Mouse (Mus musculus): ENCODE results near the gene Abhd5. TPM values are rescaled to one million over a fixed set of nuclear protein-coding genes. Genes with fewer than 3 reads are reported as not detected.

Gene Abhd5
- polyA plus RNA-seq, 1 experiment from 2014 or later, result 15.9 TPM

- Histone ChIP-seq H3K4me2 (no peak overlapping the region), H3K27me3 (ENCODE audit: control insufficient read depth, insufficient read depth, low read length) (no peaks in the 10 kb centered on the region), H3K4me1 (ENCODE audit: control insufficient read depth, insufficient read depth, low read length) (no peaks in the 10 kb centered on the region), H3K9me3 (replicated peaks; ENCODE audit: control insufficient read depth, low read length) (no peaks in the 10 kb centered on the region), H3K36me3 (ENCODE audit: control insufficient read depth, insufficient read depth, low read length) (no peaks in the 10 kb centered on the region), H3K9ac (ENCODE audit: low read depth, low read length) (no peak overlapping the region), H3K27ac (ENCODE audit: low read depth, low read length) (no peak overlapping the region), H3K4me3 (ENCODE audit: low read depth, low read length) (no peak overlapping the region)
- ATAC-seq (replicated peaks; ENCODE audit: insufficient number of reproducible peaks, low FRiP score, low TSS enrichment), result no peak
- WGBS (ENCODE audit: insufficient replicate concordance), result 63% methylated on average over 5 of the region's 5 CpGs
These were observed 11.4 kb upstream of the Abhd5 start for GRCm38 (mm10) chr9:122339972-122340371.

- Histone ChIP-seq H3K36me3 (ENCODE audit: control insufficient read depth, insufficient read depth, low read length) (no peaks in the 10 kb centered on the region), H3K27me3 (ENCODE audit: control insufficient read depth, insufficient read depth, low read length) (no peaks in the 10 kb centered on the region), H3K9ac (ENCODE audit: low read depth, low read length) (no peak overlapping the region), H3K4me1 (ENCODE audit: control insufficient read depth, insufficient read depth, low read length) (no peaks in the 10 kb centered on the region), H3K4me3 (ENCODE audit: low read depth, low read length) (no peak overlapping the region), H3K4me2 (no peak overlapping the region), H3K9me3 (replicated peaks; ENCODE audit: control insufficient read depth, low read length) (no peaks in the 10 kb centered on the region), H3K27ac (ENCODE audit: low read depth, low read length) (no peak overlapping the region)
- 78% methylated on average over 7 of the region's 7 CpGs for WGBS (ENCODE audit: insufficient replicate concordance)
- no peak for ATAC-seq (replicated peaks; ENCODE audit: insufficient number of reproducible peaks, low FRiP score, low TSS enrichment)
These were observed 8.0 kb upstream of the Abhd5 start for GRCm38 (mm10) chr9:122343399-122343798.

GRCm38 (mm10) chr9:122344560-122344959 is 6.8 kb upstream of the Abhd5 start:
- Histone ChIP-seq H3K4me3 (ENCODE audit: low read depth, low read length) (no peak overlapping the region), H3K9me3 (replicated peaks; ENCODE audit: control insufficient read depth, low read length) (no peaks in the 10 kb centered on the region), H3K9ac (ENCODE audit: low read depth, low read length) (no peak overlapping the region), H3K4me2 (no peak overlapping the region), H3K36me3 (ENCODE audit: control insufficient read depth, insufficient read depth, low read length) (no peaks in the 10 kb centered on the region), H3K27me3 (ENCODE audit: control insufficient read depth, insufficient read depth, low read length) (no peaks in the 10 kb centered on the region), H3K4me1 (ENCODE audit: control insufficient read depth, insufficient read depth, low read length) (no peaks in the 10 kb centered on the region), H3K27ac (ENCODE audit: low read depth, low read length) (no peak overlapping the region)
- ATAC-seq (replicated peaks; ENCODE audit: insufficient number of reproducible peaks, low FRiP score, low TSS enrichment), result no peak
- WGBS (ENCODE audit: insufficient replicate concordance), result 82% methylated on average over 8 of the region's 8 CpGs

- Histone ChIP-seq H3K4me1 (ENCODE audit: control insufficient read depth, insufficient read depth, low read length) (no peaks in the 10 kb centered on the region), H3K9ac (ENCODE audit: low read depth, low read length) (no peak overlapping the region), H3K4me2 (no peak overlapping the region), H3K4me3 (ENCODE audit: low read depth, low read length) (no peak overlapping the region), H3K9me3 (replicated peaks; ENCODE audit: control insufficient read depth, low read length) (no peaks in the 10 kb centered on the region), H3K27me3 (ENCODE audit: control insufficient read depth, insufficient read depth, low read length) (no peaks in the 10 kb centered on the region), H3K27ac (ENCODE audit: low read depth, low read length) (no peak overlapping the region), H3K36me3 (ENCODE audit: control insufficient read depth, insufficient read depth, low read length) (no peaks in the 10 kb centered on the region)
- WGBS (ENCODE audit: insufficient replicate concordance), result 83% methylated on average over 3 of the region's 3 CpGs
- no peak for ATAC-seq (replicated peaks; ENCODE audit: insufficient number of reproducible peaks, low FRiP score, low TSS enrichment)
These were observed 6.1 kb upstream of the Abhd5 start for GRCm38 (mm10) chr9:122345291-122345690.

- no peaks in the 10 kb centered on the region for H3K4me1 ChIP-seq (ENCODE audit: control insufficient read depth, insufficient read depth, low read length)
- 81% methylated on average over 5 of the region's 5 CpGs for WGBS (ENCODE audit: insufficient replicate concordance)
- ATAC-seq (replicated peaks; ENCODE audit: insufficient number of reproducible peaks, low FRiP score, low TSS enrichment), result no peak
- no peak overlapping the region for H3K4me2 ChIP-seq
- H3K9ac ChIP-seq (ENCODE audit: low read depth, low read length), result no peak overlapping the region
- H3K27me3 ChIP-seq (ENCODE audit: control insufficient read depth, insufficient read depth, low read length), result no peaks in the 10 kb centered on the region
- H3K4me3 ChIP-seq (ENCODE audit: low read depth, low read length), result no peak overlapping the region
- H3K36me3 ChIP-seq (ENCODE audit: control insufficient read depth, insufficient read depth, low read length), result no peaks in the 10 kb centered on the region
- H3K27ac ChIP-seq (ENCODE audit: low read depth, low read length), result no peak overlapping the region
- no peaks in the 10 kb centered on the region for H3K9me3 ChIP-seq (replicated peaks; ENCODE audit: control insufficient read depth, low read length)
These were observed 5.3 kb upstream of the Abhd5 start for GRCm38 (mm10) chr9:122346059-122346458.

- H3K9me3 ChIP-seq (replicated peaks; ENCODE audit: control insufficient read depth, low read length), result no peaks in the 10 kb centered on the region
- no peaks in the 10 kb centered on the region for H3K4me1 ChIP-seq (ENCODE audit: control insufficient read depth, insufficient read depth, low read length)
- no peak overlapping the region for H3K27ac ChIP-seq (ENCODE audit: low read depth, low read length)
- H3K4me2 ChIP-seq, result no peak overlapping the region
- no peaks in the 10 kb centered on the region for H3K27me3 ChIP-seq (ENCODE audit: control insufficient read depth, insufficient read depth, low read length)
- 83% methylated on average over 1 of the region's 1 CpGs for WGBS (ENCODE audit: insufficient replicate concordance)
- no peaks in the 10 kb centered on the region for H3K36me3 ChIP-seq (ENCODE audit: control insufficient read depth, insufficient read depth, low read length)
- H3K9ac ChIP-seq (ENCODE audit: low read depth, low read length), result no peak overlapping the region
- H3K4me3 ChIP-seq (ENCODE audit: low read depth, low read length), result no peak overlapping the region
- no peak for ATAC-seq (replicated peaks; ENCODE audit: insufficient number of reproducible peaks, low FRiP score, low TSS enrichment)
These were observed 3.5 kb upstream of the Abhd5 start for GRCm38 (mm10) chr9:122347882-122348281.

GRCm38 (mm10) chr9:122349286-122349685 is 2.1 kb upstream of the Abhd5 start:
- 80% methylated on average over 4 of the region's 4 CpGs for WGBS (ENCODE audit: insufficient replicate concordance)
- Histone ChIP-seq H3K9ac (ENCODE audit: low read depth, low read length) (no peak overlapping the region), H3K36me3 (ENCODE audit: control insufficient read depth, insufficient read depth, low read length) (no peaks in the 10 kb centered on the region), H3K27me3 (ENCODE audit: control insufficient read depth, insufficient read depth, low read length) (no peaks in the 10 kb centered on the region), H3K4me1 (ENCODE audit: control insufficient read depth, insufficient read depth, low read length) (no peaks in the 10 kb centered on the region), H3K9me3 (replicated peaks; ENCODE audit: control insufficient read depth, low read length) (no peaks in the 10 kb centered on the region), H3K27ac (ENCODE audit: low read depth, low read length) (no peak overlapping the region), H3K4me2 (no peak overlapping the region), H3K4me3 (ENCODE audit: low read depth, low read length) (no peak overlapping the region)
- ATAC-seq (replicated peaks; ENCODE audit: insufficient number of reproducible peaks, low FRiP score, low TSS enrichment), result no peak

GRCm38 (mm10) chr9:122350396-122351130 is 845 bp upstream of the Abhd5 start:
- 70% methylated on average over 7 of the region's 7 CpGs for WGBS (ENCODE audit: insufficient replicate concordance)
- ATAC-seq (replicated peaks; ENCODE audit: insufficient number of reproducible peaks, low FRiP score, low TSS enrichment), result no peak
- no peaks in the 10 kb centered on the region for H3K36me3 ChIP-seq (ENCODE audit: control insufficient read depth, insufficient read depth, low read length)
- no peaks in the 10 kb centered on the region for H3K27me3 ChIP-seq (ENCODE audit: control insufficient read depth, insufficient read depth, low read length)
- H3K4me1 ChIP-seq (ENCODE audit: control insufficient read depth, insufficient read depth, low read length), result no peaks in the 10 kb centered on the region
- H3K9ac ChIP-seq (ENCODE audit: low read depth, low read length), result peak overlapping the region; percentile 92; the same call in 1 of the 2 replicates
- H3K9me3 ChIP-seq (replicated peaks; ENCODE audit: control insufficient read depth, low read length), result no peaks in the 10 kb centered on the region
- H3K27ac ChIP-seq (ENCODE audit: low read depth, low read length), result no peak overlapping the region
- peak overlapping the region; percentile 77 for H3K4me2 ChIP-seq
- peak overlapping the region; percentile 79; the same call in 1 of the 2 replicates for H3K4me3 ChIP-seq (ENCODE audit: low read depth, low read length)

- Histone ChIP-seq H3K4me1 (ENCODE audit: control insufficient read depth, insufficient read depth, low read length) (no peaks in the 10 kb centered on the region), H3K36me3 (ENCODE audit: control insufficient read depth, insufficient read depth, low read length) (no peaks in the 10 kb centered on the region), H3K9ac (ENCODE audit: low read depth, low read length) (peak overlapping the region; percentile 92), H3K4me3 (ENCODE audit: low read depth, low read length) (peak overlapping the region; percentile 79), H3K27me3 (ENCODE audit: control insufficient read depth, insufficient read depth, low read length) (no peaks in the 10 kb centered on the region), H3K9me3 (replicated peaks; ENCODE audit: control insufficient read depth, low read length) (no peaks in the 10 kb centered on the region), H3K27ac (ENCODE audit: low read depth, low read length) (peak overlapping the region; percentile 79), H3K4me2 (peak overlapping the region; percentile 77)
- ATAC-seq (replicated peaks; ENCODE audit: insufficient number of reproducible peaks, low FRiP score, low TSS enrichment), result peak; percentile 60; the same call in 1 of the 2 replicates
- 1% methylated on average over 30 of the region's 30 CpGs for WGBS (ENCODE audit: insufficient replicate concordance)
These were observed 601 bp downstream of the Abhd5 start for GRCm38 (mm10) chr9:122352025-122352392.
